Mouse (Mus musculus): ENCODE data around the gene Rabl3. TPM values are rescaled to one million over a fixed set of nuclear protein-coding genes. Genes with fewer than 3 reads are reported as not detected.

Rabl3 gene
- 1 to 10 TPM; 1.8 to 4.6 TPM for polyA plus RNA-seq (2012; fragmentation: generic; extraction: Trizol)

GRCm38 (mm10) chr16:37539611-37540580, at the start of gene Rabl3, which contains the start of gene Gtf2e1:
TSS of gene Rabl3 (plus strand) at chr16:37539885.
TSS of gene Gtf2e1 (minus strand) at chr16:37539789.

GRCm38 (mm10) chr16:37579994-37580393, 40.3 kb downstream of the Rabl3 start, which contains the start of gene Hgd:
TSS of gene Hgd (plus strand) at chr16:37580153.

Other genes starting within 250 kb of the Rabl3 start
- not detected for gene Stxbp5l, start 154.9 kb upstream of the Rabl3 start, polyA plus RNA-seq (2012; fragmentation: generic; extraction: Trizol)
- 1 to 10 TPM in 1 of 2 experiments, under 1 TPM in 1; 0.90 to 5.5 TPM for gene Gtf2e1, start 96 bp upstream of the Rabl3 start, polyA plus RNA-seq (2012; fragmentation: generic; extraction: Trizol)
- under 1 TPM; 0.04 TPM for gene Hgd, start 40.3 kb downstream of the Rabl3 start, polyA plus RNA-seq (2012; fragmentation: generic; extraction: Trizol)
- 100 to 1,000 TPM in 1 of 2 experiments, 10 to 100 TPM in 1; 87.9 to 120 TPM for gene Ndufb4, start 114.6 kb downstream of the Rabl3 start, polyA plus RNA-seq (2012; fragmentation: generic; extraction: Trizol)
- 100 to 1,000 TPM in 1 of 2 experiments, 10 to 100 TPM in 1; 27.1 to 297 TPM for gene Fstl1, start 237.0 kb downstream of the Rabl3 start, polyA plus RNA-seq (2012; fragmentation: generic; extraction: Trizol)

Data from C3H10T1/2 (cell line).